Mouse (Mus musculus) hindbrain, postnatal 0 days (tissue): ENCODE measurements at regions not wholly inside any gene's neighbourhood (a gene's known extent, or its start where the extent isn't known, plus 50 kb on each side); places are given as distances from the start of the nearest gene placed in this dataset.

Source experiments
- ATAC-seq: fragments of 200-750 bp; cut with Nextera tagmentation; 2 replicates; pipeline ENCODE4 v1.8.0; 2017; ENCODE audit warnings: mild to moderate bottlenecking, moderate TSS enrichment, moderate library complexity
- DNase-seq: peaks from one replicate; pipeline ENCODE4 v3.0.0-alpha.2; 2015; ENCODE audit warnings: low spot score
- H3K27ac ChIP-seq: fragments of 300-500 bp; sonication (generic); 2 replicates; pipeline ENCODE4 v1.5.1; 2014; ENCODE audit warnings: mild to moderate bottlenecking
- H3K27me3 ChIP-seq: fragments of 300-500 bp; sonication (generic); 2 replicates; pipeline ENCODE4 v1.6.1; 2014; ENCODE audit warnings: low read length, mixed read lengths; ENCODE audit not compliant: insufficient read depth
- H3K36me3 ChIP-seq: fragments of 300-500 bp; sonication (generic); 2 replicates; pipeline ENCODE4 v1.6.1; 2014; ENCODE audit warnings: low read length, mixed read lengths; ENCODE audit not compliant: insufficient read depth
- H3K4me1 ChIP-seq: fragments of 300-500 bp; sonication (generic); 2 replicates; pipeline ENCODE4 v1.6.1; 2014; ENCODE audit warnings: antibody characterized with exemption, low read length, mixed read lengths; ENCODE audit not compliant: insufficient read depth
- H3K4me2 ChIP-seq: fragments of 300-500 bp; sonication (generic); 2 replicates; pipeline ENCODE4 v1.6.1; 2014; ENCODE audit warnings: low read depth, mild to moderate bottlenecking, low read length, moderate library complexity, mixed read lengths
- H3K4me3 ChIP-seq: fragments of 300-500 bp; sonication (generic); 2 replicates; pipeline ENCODE4 v1.5.1; 2014; ENCODE audit warnings: low read length
- H3K9ac ChIP-seq: fragments of 300-500 bp; sonication (generic); replicated peaks from 2 replicates; pipeline ENCODE4 v1.6.1; 2014; ENCODE audit warnings: mild to moderate bottlenecking, low read length, moderate library complexity, mixed read lengths
- H3K9me3 ChIP-seq: fragments of 300-500 bp; sonication (generic); 2 replicates; pipeline ENCODE4 v1.6.1; 2016; ENCODE audit warnings: low read length, mixed read lengths
- CTCF ChIP-seq: IDR thresholded peaks from 2 replicates; pipeline ENCODE4 v1.5.1; 2016; ENCODE audit warnings: antibody characterized with exemption, control low read depth, low read depth
- WGBS: fragments of 180-500 bp; shearing (Covaris S2); extraction: QIAGEN DNeasy Blood & Tissue Kit; methylation state at CpG from one replicate; pipeline ENCODE4 v1.1.7; 2014; 5-methylcytosine and 5-hydroxymethylcytosine counted together

GRCm38 (mm10) chr10:126097896-126098295 is 131.9 kb downstream of the Lrig3 start:
- TF ChIP-seq CTCF = no peak
- Histone ChIP-seq H3K36me3 (no peaks in the 10 kb centered on the region), H3K4me2 (no peak overlapping the region), H3K4me3 (no peak overlapping the region), H3K27ac (no peak overlapping the region), H3K9ac (no peak overlapping the region), H3K27me3 (no peaks in the 10 kb centered on the region), H3K4me1 (no peaks in the 10 kb centered on the region), H3K9me3 (no peaks in the 10 kb centered on the region)
- WGBS = 91% methylated on average over 10 of the region's 10 CpGs
- ATAC-seq = no peak
- DNase-seq = no peak

GRCm38 (mm10) chr10:126102876-126103275 is 136.9 kb downstream of the Lrig3 start:
- H3K9me3 ChIP-seq = no peaks in the 10 kb centered on the region
- no peaks in the 10 kb centered on the region for H3K27me3 ChIP-seq
- WGBS = 57% methylated on average over 15 of the region's 15 CpGs
- TF ChIP-seq CTCF = no peak
- H3K4me1 ChIP-seq = no peaks in the 10 kb centered on the region
- no peak overlapping the region for H3K9ac ChIP-seq
- no peak overlapping the region for H3K4me3 ChIP-seq
- H3K4me2 ChIP-seq = no peak overlapping the region
- no peaks in the 10 kb centered on the region for H3K36me3 ChIP-seq
- H3K27ac ChIP-seq = no peak overlapping the region
- ATAC-seq (no peak), DNase-seq (no peak)

GRCm38 (mm10) chr10:126113106-126113505 is 147.1 kb downstream of the Lrig3 start:
- Histone ChIP-seq H3K9me3 (no peaks in the 10 kb centered on the region), H3K4me1 (no peaks in the 10 kb centered on the region), H3K36me3 (no peaks in the 10 kb centered on the region), H3K27ac (no peak overlapping the region), H3K4me3 (no peak overlapping the region), H3K27me3 (no peaks in the 10 kb centered on the region), H3K9ac (no peak overlapping the region), H3K4me2 (no peak overlapping the region)
- DNase-seq (no peak), ATAC-seq (no peak)
- TF ChIP-seq CTCF = no peak
- WGBS = 91% methylated on average over 5 of the region's 5 CpGs

- no peaks in the 10 kb centered on the region for H3K9me3 ChIP-seq
- H3K27ac ChIP-seq = no peak overlapping the region
- H3K9ac ChIP-seq = no peak overlapping the region
- no peak overlapping the region for H3K4me3 ChIP-seq
- no peaks in the 10 kb centered on the region for H3K36me3 ChIP-seq
- DNase-seq = no peak
- TF ChIP-seq CTCF = no peak
- no peak for ATAC-seq
- H3K4me1 ChIP-seq = no peaks in the 10 kb centered on the region
- H3K4me2 ChIP-seq = no peak overlapping the region
- H3K27me3 ChIP-seq = no peaks in the 10 kb centered on the region
- 52% methylated on average over 7 of the region's 7 CpGs for WGBS
Measured at GRCm38 (mm10) chr10:126115386-126115785, 149.4 kb downstream of the Lrig3 start.

- no peaks in the 10 kb centered on the region for H3K36me3 ChIP-seq
- no peak for ATAC-seq
- 84% methylated on average over 10 of the region's 10 CpGs for WGBS
Measured at GRCm38 (mm10) chr10:126121626-126122025, 155.7 kb downstream of the Lrig3 start.

GRCm38 (mm10) chr10:126122504-126122903 is 156.5 kb downstream of the Lrig3 start:
- DNase-seq = peak; percentile 29
- Histone ChIP-seq H3K4me3 (no peak overlapping the region), H3K36me3 (no peaks in the 10 kb centered on the region), H3K27ac (no peak overlapping the region), H3K9me3 (no peaks in the 10 kb centered on the region), H3K4me1 (no peaks in the 10 kb centered on the region), H3K9ac (no peak overlapping the region), H3K4me2 (no peak overlapping the region), H3K27me3 (no peaks in the 10 kb centered on the region)
- TF ChIP-seq CTCF = peak; percentile 38
- no peak for ATAC-seq
- 86% methylated on average over 5 of the region's 5 CpGs for whole genome bisulfite sequencing

More at GRCm38 (mm10) chr10:126121626-126122025, 155.7 kb downstream of the Lrig3 start:
- H3K27me3 ChIP-seq = no peaks in the 10 kb centered on the region
- H3K4me2 ChIP-seq = no peak overlapping the region
- no peak for TF ChIP-seq CTCF
- DNase-seq = no peak
- H3K4me3 ChIP-seq = no peak overlapping the region
- H3K4me1 ChIP-seq = no peaks in the 10 kb centered on the region
- no peak overlapping the region for H3K27ac ChIP-seq
- H3K9ac ChIP-seq = no peak overlapping the region
- no peaks in the 10 kb centered on the region for H3K9me3 ChIP-seq

- Histone ChIP-seq H3K9ac (no peak overlapping the region), H3K9me3 (no peaks in the 10 kb centered on the region), H3K27ac (no peak overlapping the region), H3K4me3 (no peak overlapping the region), H3K36me3 (no peaks in the 10 kb centered on the region), H3K4me2 (no peak overlapping the region), H3K4me1 (no peaks in the 10 kb centered on the region), H3K27me3 (no peaks in the 10 kb centered on the region)
- DNase-seq (no peak), ATAC-seq (no peak)
- TF ChIP-seq CTCF = no peak
- WGBS = 78% methylated on average over 3 of the region's 3 CpGs
Measured at GRCm38 (mm10) chr10:126133188-126133587, 167.2 kb downstream of the Lrig3 start.
